Mouse (Mus musculus) thymus, adult 18-20 months (tissue): ENCODE measurements at regions not wholly inside any gene's neighbourhood (a gene's known extent, or its start where the extent isn't known, plus 50 kb on each side); places are given as distances from the start of the nearest gene placed in this dataset.

Experiments
- DNase-seq, 2 experiments: peaks; one replicate each; pipeline ENCODE4 v3.0.0; 2022; ENCODE audit warnings: mixed read lengths in 2 of 2

DNA sequence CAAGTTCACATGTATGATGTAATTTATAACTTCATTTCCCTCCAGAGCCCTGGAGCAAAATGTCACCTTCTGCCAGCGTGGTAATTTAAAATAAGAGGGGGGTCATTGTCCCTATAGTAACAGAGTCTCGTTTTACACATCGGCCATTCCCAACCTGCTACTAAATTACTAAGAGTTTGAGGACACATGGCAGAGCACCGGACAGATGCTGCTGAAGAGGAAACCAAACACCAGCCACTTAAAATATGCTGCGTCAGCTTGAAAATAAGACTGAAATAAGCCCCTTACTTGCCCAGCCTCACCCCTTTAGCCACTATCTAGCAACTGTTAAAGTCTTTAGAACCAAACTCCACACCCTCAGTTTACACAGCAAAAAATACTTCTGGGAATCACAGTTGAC is 518.1 kb upstream of the Atp11b start:
- no peak for DNase-seq

- DNase-seq, result no peak
These were observed 516.6 kb upstream of the Atp11b start for GRCm38 (mm10) chr3:35237342-35237741.

DNA sequence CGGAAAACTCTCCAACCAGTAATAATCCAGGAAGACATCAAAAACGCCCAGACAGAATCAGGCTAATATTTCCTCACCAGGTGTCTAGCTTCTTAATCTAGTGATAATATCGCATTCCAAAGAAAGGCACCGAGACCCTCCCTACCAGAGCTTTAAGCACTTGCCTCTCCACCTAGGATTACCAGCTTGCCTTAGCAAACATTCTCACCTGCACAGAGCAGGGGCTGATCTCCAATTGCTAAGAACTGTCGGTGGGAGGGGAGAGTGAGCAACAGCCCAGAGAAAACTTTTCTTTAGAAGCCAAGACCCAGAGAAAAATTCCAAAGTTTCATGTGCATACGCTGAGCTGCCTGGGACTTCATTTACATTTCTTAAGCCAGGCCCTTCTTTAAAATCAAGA is 511.6 kb upstream of the Atp11b start:
- DNase-seq, result no peak

GRCm38 (mm10) chr3:35242871-35243529 is 510.9 kb upstream of the Atp11b start:
- DNase-seq, result no peak

DNA sequence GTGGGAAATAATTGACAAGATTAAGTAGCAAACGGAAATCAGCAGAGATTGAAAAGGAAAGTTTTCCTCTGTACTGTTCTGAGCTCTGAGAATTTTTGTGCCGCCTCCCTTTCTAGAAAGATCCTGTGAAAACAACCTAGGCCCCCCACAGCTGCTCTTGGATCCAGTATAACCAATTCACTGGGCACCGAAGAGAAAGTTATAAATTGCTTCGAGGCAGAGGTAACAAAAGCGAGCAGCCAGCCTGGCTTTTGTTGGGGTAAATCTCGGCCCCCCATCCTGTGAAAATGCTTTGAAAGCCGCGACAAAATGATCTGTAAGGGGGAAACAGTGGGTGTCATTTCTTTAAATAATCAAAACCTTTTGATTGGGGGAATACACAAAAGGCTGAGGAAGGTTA is 508.9 kb upstream of the Atp11b start:
- DNase-seq, result no peak

DNA sequence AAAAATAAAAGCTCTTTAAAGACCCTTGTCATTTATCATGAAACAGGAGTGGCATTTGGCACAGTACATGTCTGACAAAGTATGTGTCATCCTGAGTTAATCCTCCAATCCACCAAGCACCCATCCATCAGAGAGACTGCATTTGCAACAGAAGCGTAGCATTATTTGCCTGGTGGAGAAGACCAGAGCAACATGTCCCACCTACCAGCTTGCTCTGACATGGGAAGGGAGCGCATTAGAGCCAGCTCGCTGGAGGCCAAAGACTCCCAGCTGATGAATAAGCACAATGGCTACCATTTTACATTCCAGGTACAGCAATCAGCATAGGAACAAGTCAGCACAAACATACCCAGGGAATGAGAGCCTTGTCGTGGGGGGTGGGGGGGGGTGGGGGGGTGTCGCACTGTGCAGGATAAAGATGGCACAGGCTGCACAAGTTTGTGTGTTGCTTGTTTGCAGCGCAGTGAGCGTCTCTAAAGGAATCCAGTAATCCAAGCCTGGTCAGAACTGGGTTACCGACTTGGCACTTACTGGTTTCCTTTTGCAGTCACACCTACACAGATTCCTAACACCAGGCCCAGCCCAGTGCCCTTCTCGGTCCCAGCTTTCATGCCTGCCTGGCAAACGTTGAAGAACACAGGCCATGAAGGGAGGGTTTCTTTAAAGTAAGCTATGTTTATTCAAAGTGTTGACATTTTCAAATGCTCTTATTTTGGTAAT is 507.8 kb upstream of the Atp11b start:
- no peak for DNase-seq

DNA sequence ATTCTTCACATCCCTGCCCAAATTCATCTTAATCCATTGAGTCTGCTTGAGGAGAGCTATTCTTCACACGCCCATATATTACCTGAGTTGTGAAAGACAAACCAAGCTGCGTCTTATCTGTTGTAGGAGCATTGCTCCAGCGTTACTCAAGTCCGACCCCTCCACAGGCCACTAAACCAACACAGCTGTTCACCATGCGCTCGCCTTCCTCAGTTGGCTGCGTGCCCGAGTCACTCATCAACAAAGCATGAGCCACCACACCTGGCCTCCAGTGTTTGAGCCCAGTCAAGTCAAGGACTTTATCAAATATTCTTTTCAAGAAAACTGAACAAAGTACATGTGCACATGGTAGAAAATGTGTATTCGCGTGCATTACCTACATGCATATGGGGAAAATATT is 504.7 kb upstream of the Atp11b start:
- DNase-seq, result no peak

GRCm38 (mm10) chr3:35250092-35250749 is 503.7 kb upstream of the Atp11b start:
- DNase-seq, result no peak

GRCm38 (mm10) chr3:35253861-35254260 is 500.0 kb upstream of the Atp11b start:
- no peak for DNase-seq

DNA sequence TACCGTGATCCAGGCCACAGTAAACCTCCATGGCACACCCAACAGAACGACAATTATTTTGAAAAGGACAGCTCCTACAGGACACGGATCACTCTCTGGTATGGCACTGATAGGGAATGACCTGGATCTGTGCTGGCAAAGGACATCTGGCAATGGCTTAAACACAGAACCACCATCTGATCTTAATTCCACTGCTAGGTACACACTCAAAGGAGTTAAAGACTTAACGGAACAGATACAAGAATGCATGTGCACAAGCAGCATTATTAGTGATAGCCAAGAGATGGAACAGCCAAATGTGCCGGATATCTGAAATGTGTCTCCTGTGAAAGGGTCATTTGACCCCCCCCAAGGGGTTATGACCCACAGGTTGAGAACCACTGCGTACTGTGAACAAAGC is 493.0 kb upstream of the Atp11b start:
- no peak for DNase-seq

GRCm38 (mm10) chr3:35268949-35269348 is 485.0 kb upstream of the Atp11b start:
- no peak for DNase-seq

DNA sequence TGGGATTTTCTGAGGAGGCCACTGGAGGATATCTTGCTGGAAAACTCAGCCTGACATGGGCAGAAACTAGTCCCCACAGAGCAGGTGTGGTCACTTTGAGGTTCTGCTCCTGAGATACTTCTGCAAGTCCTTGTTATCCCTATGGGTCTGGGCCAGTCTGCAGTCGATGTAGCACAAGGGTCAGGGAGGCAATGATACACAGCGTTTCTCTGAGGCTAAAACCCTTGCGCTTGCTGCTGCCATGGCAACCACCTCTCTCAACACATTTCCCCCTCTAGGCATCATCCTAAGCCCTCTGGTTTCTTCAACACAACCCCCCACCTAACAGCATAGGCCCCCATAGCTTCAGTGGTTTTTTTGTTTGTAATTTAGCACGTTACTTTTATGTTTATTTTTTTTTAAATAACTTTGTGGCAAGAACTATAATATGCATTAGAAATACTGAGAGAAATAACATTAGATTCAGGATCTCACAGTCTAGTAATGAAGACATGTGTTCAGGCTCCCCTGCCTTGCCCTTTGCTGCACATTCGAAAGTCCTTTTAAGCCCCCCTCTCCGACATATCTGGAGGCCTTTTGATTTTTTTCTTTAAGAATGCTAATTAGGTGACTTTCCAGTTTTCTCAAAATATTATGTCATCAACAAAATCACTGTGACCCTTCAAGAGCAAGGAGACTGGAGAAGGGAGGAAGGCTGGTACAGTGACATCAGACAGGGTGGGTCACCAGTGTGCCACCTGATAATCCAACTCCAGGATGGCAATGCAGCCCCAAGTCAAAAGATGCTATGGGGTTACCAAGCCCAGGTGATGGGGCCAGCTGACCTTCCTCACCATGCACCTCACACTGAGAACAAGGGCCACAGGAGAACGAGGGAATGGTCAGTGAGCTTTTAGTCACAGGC is 483.7 kb upstream of the Atp11b start:
- DNase-seq, result no peak

- no peak for DNase-seq
These were observed 480.4 kb upstream of the Atp11b start for GRCm38 (mm10) chr3:35273546-35273945.

DNA sequence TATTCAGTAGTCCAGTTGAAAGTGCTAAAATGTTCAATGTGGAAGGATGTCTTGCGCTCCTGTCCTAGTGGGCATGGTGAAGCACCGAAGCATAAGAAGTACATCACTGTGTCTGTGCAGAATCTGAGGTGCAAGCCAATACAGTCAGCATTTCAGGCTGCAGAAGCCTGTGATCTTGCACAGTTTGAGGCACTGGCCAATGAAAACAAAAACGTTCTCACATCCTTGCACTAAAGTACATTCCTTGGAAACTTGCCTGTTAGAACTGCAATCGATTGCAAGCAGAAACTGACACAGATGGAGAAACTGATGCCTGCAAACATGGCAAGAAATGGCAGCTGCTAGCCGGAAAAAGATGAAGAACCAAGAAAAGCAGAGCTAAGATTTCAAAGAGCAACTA is 472.9 kb upstream of the Atp11b start:
- DNase-seq, result no peak

DNA sequence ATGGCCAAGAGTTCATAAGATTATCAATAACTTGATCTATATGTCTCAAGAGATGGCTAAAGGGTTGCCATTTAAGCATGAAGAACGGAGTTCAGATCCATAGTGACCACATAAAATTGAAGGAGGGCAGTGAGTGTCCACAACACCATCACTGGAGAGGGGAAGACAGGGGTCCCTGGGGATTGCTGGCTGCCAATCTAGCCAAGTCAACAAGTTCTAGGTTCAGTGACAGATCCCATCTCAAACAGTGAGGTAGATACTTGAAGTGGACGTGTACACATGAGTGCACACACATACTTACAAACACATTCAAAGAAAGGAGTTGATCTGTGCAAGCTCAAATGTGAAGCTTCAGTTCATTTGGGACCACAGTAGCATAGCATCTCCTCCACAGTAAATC is 471.8 kb upstream of the Atp11b start:
- DNase-seq, result no peak

DNA sequence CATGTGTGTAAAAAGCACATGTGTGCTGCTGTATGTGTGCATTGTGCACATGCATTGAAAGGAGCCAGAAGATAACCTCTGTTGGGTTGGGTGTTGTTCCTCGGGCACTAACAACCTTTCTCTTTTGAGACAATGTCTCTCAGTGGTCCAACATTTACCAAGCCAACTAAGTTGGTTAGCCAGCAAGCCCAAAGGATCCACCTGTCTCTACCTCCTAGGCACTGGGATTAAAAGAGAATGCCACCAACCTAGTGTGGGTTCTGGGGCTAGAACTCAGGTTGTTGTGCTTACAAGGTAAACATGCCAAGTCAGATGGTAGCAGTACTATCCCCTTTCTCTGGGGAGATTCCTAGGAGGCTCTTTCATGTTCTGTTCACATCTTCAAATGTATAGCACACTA is 459.1 kb upstream of the Atp11b start:
- DNase-seq, result no peak

GRCm38 (mm10) chr3:35295746-35296145 is 458.2 kb upstream of the Atp11b start:
- no peak for DNase-seq

DNA sequence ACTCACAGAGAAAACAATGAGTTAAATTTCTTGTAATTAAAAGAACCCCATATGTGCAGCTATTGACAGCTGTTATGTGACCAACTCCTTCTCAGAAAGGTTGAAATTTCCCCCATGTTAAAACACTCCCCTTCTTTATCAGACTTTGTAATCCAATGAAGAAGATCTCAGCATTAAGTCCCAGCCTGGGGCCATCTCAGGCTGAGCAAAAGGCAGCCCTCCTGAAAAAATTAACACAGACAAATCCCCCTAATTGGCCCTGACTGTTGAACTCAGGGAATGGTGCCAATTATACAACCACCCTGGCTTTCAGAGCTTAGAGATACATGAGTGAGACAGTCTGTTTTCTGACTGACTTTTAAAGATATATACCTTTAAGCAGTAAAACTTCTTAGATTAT is 454.9 kb upstream of the Atp11b start:
- no peak for DNase-seq

DNA sequence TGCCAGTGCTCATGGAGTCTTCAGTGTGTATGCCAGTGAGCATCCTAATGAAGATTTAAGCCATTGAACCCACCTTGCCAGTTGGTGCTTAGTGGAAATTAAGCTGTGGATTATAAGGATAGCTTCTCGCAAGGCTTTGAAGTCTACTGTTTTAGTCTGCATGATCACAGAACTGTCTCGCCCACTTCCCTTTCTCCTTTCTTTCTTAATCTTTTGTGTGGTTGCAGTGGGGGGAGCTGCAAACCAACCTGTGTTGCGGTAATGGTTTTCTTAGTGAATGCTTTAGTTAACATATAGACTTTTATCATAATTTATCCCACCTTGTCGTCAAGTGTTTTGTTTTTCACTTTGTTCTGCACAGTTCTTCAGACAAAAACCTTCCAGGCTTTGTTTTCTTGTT is 447.9 kb upstream of the Atp11b start:
- no peak for DNase-seq

GRCm38 (mm10) chr3:35314177-35314576 is 439.7 kb upstream of the Atp11b start:
- no peak for DNase-seq

- no peak for DNase-seq
These were observed 438.7 kb upstream of the Atp11b start for GRCm38 (mm10) chr3:35315162-35315561.

- peak; percentile 23 to 48 for DNase-seq
These were observed 435.6 kb upstream of the Atp11b start for GRCm38 (mm10) chr3:35318348-35318747.

DNA sequence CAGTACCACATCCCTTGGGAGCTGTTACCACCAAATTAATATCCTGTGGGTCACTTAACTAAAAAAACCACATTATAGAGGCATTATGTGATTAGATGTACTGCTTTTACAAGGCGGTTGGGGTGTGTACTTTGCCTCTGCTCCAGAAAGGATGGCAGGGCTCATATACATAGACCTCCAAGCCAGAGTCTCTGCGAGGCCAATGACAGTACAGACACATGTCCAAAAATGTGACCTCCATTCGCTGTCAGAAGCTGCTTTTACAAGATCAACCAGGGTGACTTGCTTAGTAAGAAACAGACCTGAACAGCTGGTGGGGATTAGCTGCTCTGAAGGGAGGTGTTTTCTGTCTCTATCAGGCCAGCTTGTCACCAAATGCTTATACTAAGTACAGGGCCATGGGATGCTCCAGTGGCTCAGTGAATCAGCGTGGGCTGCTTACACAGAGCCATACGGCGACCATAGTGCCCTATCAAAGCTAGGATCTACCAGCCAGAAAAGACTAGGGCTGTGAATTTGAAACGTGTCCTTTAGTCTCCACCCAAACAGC is 433.0 kb upstream of the Atp11b start:
- no peak for DNase-seq
